Mouse (Mus musculus) embryonic facial prominence, embryonic 13.5 days (tissue): Measurements from ENCODE around the gene Dgkk. TPM values are rescaled to one million over a fixed set of nuclear protein-coding genes. Genes with fewer than 3 reads are reported as not detected.
A peak's percentile ranks its signal among the peaks of the same experiment; 100 is the strongest.
"Not testable (repeated sequence)": the region's sequence is repeated elsewhere in the genome, so short reads cannot be mapped to it uniquely, and the experiment has no call there.

Experiments
- ATAC-seq: fragments of 200-750 bp; cut with Nextera tagmentation; 2 replicates; pipeline ENCODE4 v1.8.0; 2017; ENCODE audit warnings: low read depth; ENCODE audit not compliant: insufficient number of reproducible peaks, insufficient read depth, low FRiP score, low TSS enrichment
- H3K27ac ChIP-seq: fragments of 300-500 bp; sonication (generic); 2 replicates; pipeline ENCODE4 v1.5.1; 2015; ENCODE audit warnings: moderate library complexity, mild to moderate bottlenecking, inconsistent platforms
- H3K27me3 ChIP-seq: fragments of 300-500 bp; sonication (generic); 2 replicates; pipeline ENCODE4 v1.6.1; 2015; ENCODE audit warnings: mild to moderate bottlenecking, inconsistent platforms
- H3K36me3 ChIP-seq: fragments of 300-500 bp; sonication (generic); 2 replicates; pipeline ENCODE4 v1.6.1; 2015; ENCODE audit warnings: mild to moderate bottlenecking, inconsistent platforms
- H3K4me1 ChIP-seq: fragments of 300-500 bp; sonication (generic); 2 replicates; pipeline ENCODE4 v1.6.1; 2015; ENCODE audit warnings: inconsistent platforms
- H3K4me2 ChIP-seq: fragments of 300-500 bp; sonication (generic); 2 replicates; pipeline ENCODE4 v1.6.1; 2015; ENCODE audit warnings: moderate library complexity, mild to moderate bottlenecking, inconsistent platforms
- H3K4me3 ChIP-seq: fragments of 300-500 bp; sonication (generic); 2 replicates; pipeline ENCODE4 v1.5.1; 2015; ENCODE audit warnings: mild to moderate bottlenecking, inconsistent platforms
- H3K9ac ChIP-seq: fragments of 300-500 bp; sonication (generic); 2 replicates; pipeline ENCODE4 v1.6.1; 2015; ENCODE audit warnings: mild to moderate bottlenecking, inconsistent platforms
- H3K9me3 ChIP-seq: fragments of 300-500 bp; sonication (generic); 2 replicates; pipeline ENCODE4 v1.6.1; 2016; ENCODE audit warnings: inconsistent platforms
- WGBS: fragments of 180-500 bp; shearing (Covaris S2); methylation state at CpG from one replicate; pipeline ENCODE4 v1.1.7; 2015; ENCODE audit warnings: mixed read lengths; 5-methylcytosine and 5-hydroxymethylcytosine counted together
- polyA plus RNA-seq: library from polyadenylated mRNA; unstranded; fragments of >200 nt; fragmentation: Nextera tagmentation; extraction: Ambion mirVana; gene quantifications from 2 replicates; pipeline ENCODE4 v1.2.1, GENCODE M21; 2015

Gene Dgkk
- polyA plus RNA-seq, result 0.21 and 0.29 TPM in 2 replicates

GRCm38 (mm10) chrX:6779006-6779405, at the start of gene Dgkk:
Gene Dgkk (plus strand): TSS chrX:6779306.
- not testable (repeated sequence) for H3K9ac ChIP-seq, H3K36me3 ChIP-seq, H3K27ac ChIP-seq, H3K4me1 ChIP-seq, H3K9me3 ChIP-seq, ATAC-seq
- 28% methylated on average over 25 of the region's 30 CpGs for WGBS
- Histone ChIP-seq H3K27me3 (peaks cover 34% of the 10 kb centered on the region), H3K4me2 (peak within 1 kb of the TSS; percentile 62), H3K4me3 (peak within 1 kb of the TSS; percentile 36)

GRCm38 (mm10) chrX:6733998-6734397, 45.1 kb upstream of the Dgkk start:
- H3K36me3 ChIP-seq, result no peaks in the 10 kb centered on the region

GRCm38 (mm10) chrX:6750714-6751113, 28.4 kb upstream of the Dgkk start:
- no peaks in the 10 kb centered on the region for H3K9me3 ChIP-seq
- no peaks in the 10 kb centered on the region for H3K27me3 ChIP-seq
- no peak overlapping the region for H3K4me2 ChIP-seq
- no peak overlapping the region for H3K9ac ChIP-seq
- no peak overlapping the region for H3K4me3 ChIP-seq
- H3K27ac ChIP-seq, result no peak overlapping the region
- no peaks in the 10 kb centered on the region for H3K36me3 ChIP-seq
- 63% methylated on average over 1 of the region's 1 CpGs for WGBS
- no peaks in the 10 kb centered on the region for H3K4me1 ChIP-seq
- no peak for ATAC-seq

More at GRCm38 (mm10) chrX:6733998-6734397, 45.1 kb upstream of the Dgkk start:
- Histone ChIP-seq H3K27ac (no peak overlapping the region), H3K9me3 (no peaks in the 10 kb centered on the region), H3K9ac (no peak overlapping the region), H3K4me1 (no peaks in the 10 kb centered on the region), H3K27me3 (no peaks in the 10 kb centered on the region), H3K4me2 (no peak overlapping the region), H3K4me3 (no peak overlapping the region)
- no peak for ATAC-seq
- 58% methylated on average over 3 of the region's 3 CpGs for WGBS

GRCm38 (mm10) chrX:6751549-6752047, 27.5 kb upstream of the Dgkk start:
- ATAC-seq, result no peak
- H3K27ac ChIP-seq, result no peak overlapping the region
- no peaks in the 10 kb centered on the region for H3K36me3 ChIP-seq
- H3K4me3 ChIP-seq, result no peak overlapping the region
- H3K4me2 ChIP-seq, result no peak overlapping the region
- H3K9me3 ChIP-seq, result no peaks in the 10 kb centered on the region
- 45% methylated on average over 6 of the region's 6 CpGs for WGBS
- H3K4me1 ChIP-seq, result no peaks in the 10 kb centered on the region
- no peak overlapping the region for H3K9ac ChIP-seq
- H3K27me3 ChIP-seq, result no peaks in the 10 kb centered on the region

- no peak for ATAC-seq
- peaks cover 34% of the 10 kb centered on the region for H3K27me3 ChIP-seq
- peak overlapping the region; percentile 36 for H3K4me3 ChIP-seq
- 0 out of 2 replicates have a peak, but pooled peaks cover 3% of the 10 kb centered on the region for H3K4me1 ChIP-seq
- H3K9me3 ChIP-seq, result no peaks in the 10 kb centered on the region
- H3K4me2 ChIP-seq, result peak overlapping the region; percentile 62
- no peak overlapping the region for H3K27ac ChIP-seq
- WGBS, result 26% methylated on average over 13 of the region's 13 CpGs
- no peak overlapping the region for H3K9ac ChIP-seq
- no peaks in the 10 kb centered on the region for H3K36me3 ChIP-seq
These were observed 1.4 kb upstream of the Dgkk start for GRCm38 (mm10) chrX:6777489-6778249.

- 26% methylated on average over 24 of the region's 24 CpGs for WGBS
- Histone ChIP-seq H3K9ac (no peak overlapping the region), H3K9me3 (no peaks in the 10 kb centered on the region), H3K27me3 (peaks cover 34% of the 10 kb centered on the region), H3K4me3 (peak overlapping the region; percentile 36), H3K27ac (no peak overlapping the region), H3K4me2 (peak overlapping the region; percentile 62), H3K4me1 (0 out of 2 replicates have a peak, but pooled peaks cover 3% of the 10 kb centered on the region), H3K36me3 (no peaks in the 10 kb centered on the region)
- no peak for ATAC-seq
These were observed 862 bp upstream of the Dgkk start for GRCm38 (mm10) chrX:6778250-6778637.

GRCm38 (mm10) chrX:6779969-6780539, 948 bp downstream of the Dgkk start:
- Histone ChIP-seq H3K4me2 (peak overlapping the region; percentile 50), H3K27me3 (peaks cover 34% of the 10 kb centered on the region), H3K9me3 (no peaks in the 10 kb centered on the region), H3K27ac (no peak overlapping the region), H3K4me3 (peak overlapping the region; percentile 9; the same call in 1 of the 2 replicates), H3K4me1 (0 out of 2 replicates have a peak, but pooled peaks cover 3% of the 10 kb centered on the region), H3K9ac (no peak overlapping the region), H3K36me3 (no peaks in the 10 kb centered on the region)
- no peak for ATAC-seq
- WGBS, result 23% methylated on average over 15 of the region's 16 CpGs

GRCm38 (mm10) chrX:6832553-6832952, 53.4 kb downstream of the Dgkk start:
- Histone ChIP-seq H3K27ac (no peak overlapping the region), H3K9me3 (no peaks in the 10 kb centered on the region), H3K9ac (no peak overlapping the region), H3K27me3 (no peaks in the 10 kb centered on the region), H3K36me3 (no peaks in the 10 kb centered on the region), H3K4me1 (no peaks in the 10 kb centered on the region), H3K4me2 (no peak overlapping the region), H3K4me3 (no peak overlapping the region)
- no peak for ATAC-seq
- 53% methylated on average over 2 of the region's 2 CpGs for WGBS

GRCm38 (mm10) chrX:6853466-6853865, 74.4 kb downstream of the Dgkk start:
- WGBS, result 55% methylated on average over 3 of the region's 3 CpGs
- no peaks in the 10 kb centered on the region for H3K27me3 ChIP-seq
- no peak for ATAC-seq
- no peaks in the 10 kb centered on the region for H3K36me3 ChIP-seq
- H3K27ac ChIP-seq, result no peak overlapping the region
- H3K9me3 ChIP-seq, result no peaks in the 10 kb centered on the region
- H3K9ac ChIP-seq, result no peak overlapping the region
- no peak overlapping the region for H3K4me3 ChIP-seq
- H3K4me2 ChIP-seq, result no peak overlapping the region
- H3K4me1 ChIP-seq, result no peaks in the 10 kb centered on the region

- no peaks in the 10 kb centered on the region for H3K9me3 ChIP-seq
- no peaks in the 10 kb centered on the region for H3K27me3 ChIP-seq
- ATAC-seq, result no peak
- no peak overlapping the region for H3K4me3 ChIP-seq
- H3K4me2 ChIP-seq, result no peak overlapping the region
- WGBS, result 77% methylated on average over 5 of the region's 5 CpGs
- no peak overlapping the region for H3K9ac ChIP-seq
- H3K27ac ChIP-seq, result no peak overlapping the region
- no peaks in the 10 kb centered on the region for H3K4me1 ChIP-seq
- H3K36me3 ChIP-seq, result no peaks in the 10 kb centered on the region
These were observed 75.0 kb downstream of the Dgkk start for GRCm38 (mm10) chrX:6854136-6854535.

- Histone ChIP-seq H3K27ac (no peak overlapping the region), H3K4me2 (no peak overlapping the region)
- WGBS, result 39% methylated on average over 5 of the region's 5 CpGs
These were observed 114.8 kb downstream of the Dgkk start for GRCm38 (mm10) chrX:6893933-6894332.

GRCm38 (mm10) chrX:6911047-6911446, 131.9 kb downstream of the Dgkk start:
- 85% methylated on average over 2 of the region's 2 CpGs for WGBS
- ATAC-seq, result no peak
- H3K4me3 ChIP-seq, result no peak overlapping the region
- H3K9ac ChIP-seq, result no peak overlapping the region
- no peak overlapping the region for H3K4me2 ChIP-seq
- H3K9me3 ChIP-seq, result no peaks in the 10 kb centered on the region
- H3K27me3 ChIP-seq, result no peaks in the 10 kb centered on the region
- H3K27ac ChIP-seq, result no peak overlapping the region
- H3K36me3 ChIP-seq, result no peaks in the 10 kb centered on the region
- H3K4me1 ChIP-seq, result no peaks in the 10 kb centered on the region

More at GRCm38 (mm10) chrX:6893933-6894332, 114.8 kb downstream of the Dgkk start:
- Histone ChIP-seq H3K4me3 (no peak overlapping the region), H3K36me3 (no peaks in the 10 kb centered on the region), H3K9ac (no peak overlapping the region), H3K27me3 (no peaks in the 10 kb centered on the region), H3K4me1 (no peaks in the 10 kb centered on the region), H3K9me3 (no peaks in the 10 kb centered on the region)
- no peak for ATAC-seq
